Mouse (Mus musculus): Measurements from ENCODE around the gene Thegl. TPM values are rescaled to one million over a fixed set of nuclear protein-coding genes. Genes with fewer than 3 reads are reported as not detected.

Thegl gene
- polyA plus RNA-seq (2014; fragmentation: Illumina TruSeq; extraction: RNeasy Lipid Tissue Mini Kit (QIAGEN cat#74804); ENCODE audit: low read depth, low replicate concordance): 117 TPM

GRCm38 (mm10) chr5:77015544-77016482 is at the start of gene Thegl:
Thegl (plus strand) TSS chr5:77016023.

DNA sequence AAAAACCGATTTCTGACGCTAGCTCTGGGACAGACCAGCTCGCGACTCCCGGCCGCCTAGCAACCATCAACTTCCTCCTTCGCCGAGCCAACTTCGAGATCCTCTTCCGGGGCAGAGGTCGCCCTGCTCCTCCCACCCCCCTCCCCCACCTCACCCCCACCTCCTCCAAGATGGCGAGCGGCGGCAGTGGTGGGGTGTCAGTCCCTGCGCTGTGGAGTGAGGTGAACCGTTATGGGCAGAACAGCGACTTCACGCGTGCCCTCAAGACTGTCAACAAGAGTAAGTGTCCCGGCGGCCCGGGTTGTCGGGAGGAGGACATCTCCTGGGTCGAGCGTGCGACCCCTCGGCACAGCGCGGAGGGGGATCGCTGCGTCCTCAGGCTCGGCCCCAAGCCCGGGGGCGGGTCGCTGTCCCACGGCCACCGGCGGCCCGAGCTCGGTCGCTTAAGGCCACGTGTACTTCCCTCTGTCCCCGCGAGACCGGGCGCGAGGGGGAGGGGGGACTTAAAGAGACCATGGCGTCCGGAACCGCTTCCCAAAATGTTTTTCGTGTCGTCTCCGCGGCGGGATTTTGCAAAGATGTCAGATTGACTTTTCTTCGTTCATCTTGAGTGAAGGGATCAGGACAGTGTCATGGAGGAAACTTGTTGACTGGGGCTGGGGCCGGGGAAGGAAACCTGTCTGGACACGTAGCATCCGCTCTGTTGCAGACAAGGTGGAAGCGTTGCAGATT is 41.1 kb upstream of the Thegl start, which contains the start of gene Srp72:
Gene Srp72 (plus strand): TSS at position 130 of the 732 bp plus-strand sequence.

DNA sequence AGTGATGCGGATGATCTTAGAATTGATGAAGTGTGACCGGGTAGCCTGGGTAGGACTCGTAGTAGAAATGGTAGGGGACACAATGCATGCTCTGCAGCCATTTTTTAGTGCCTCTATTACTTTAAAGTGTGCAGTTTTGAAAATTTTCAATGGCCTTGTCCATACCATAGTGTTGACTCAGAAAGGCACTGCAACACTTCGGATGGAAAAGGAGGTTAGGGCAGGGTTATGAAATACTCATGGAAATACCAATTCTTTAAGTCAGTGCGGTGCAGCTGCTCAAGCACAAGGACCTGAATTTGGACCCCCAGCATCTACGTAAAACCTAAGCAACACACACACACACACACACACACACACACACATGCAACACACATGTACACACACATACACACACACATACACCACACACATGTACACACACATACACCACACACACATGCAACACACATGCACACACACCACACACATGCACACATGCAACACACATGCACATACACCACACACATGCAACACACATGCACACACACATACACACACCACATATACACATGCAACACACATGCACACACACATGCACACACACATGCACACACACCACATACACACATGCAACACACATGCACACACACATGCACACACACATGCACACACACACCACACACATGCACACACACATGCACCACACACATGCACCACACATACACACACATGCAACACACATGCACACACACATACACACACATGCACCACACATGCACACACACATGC is 11.6 kb upstream of the Thegl start, which contains the start of gene Arl9:
Gene Arl9 (plus strand): TSS at position 5 of the 771 bp plus-strand sequence.

Other genes starting within 250 kb of the Thegl start
- gene Aasdh, start 110.5 kb upstream of the Thegl start, polyA plus RNA-seq (2014; fragmentation: Illumina TruSeq; extraction: RNeasy Lipid Tissue Mini Kit (QIAGEN cat#74804); ENCODE audit: low read depth, low replicate concordance): 24.9 TPM
- gene Paics, start 64.7 kb upstream of the Thegl start, polyA plus RNA-seq (2014; fragmentation: Illumina TruSeq; extraction: RNeasy Lipid Tissue Mini Kit (QIAGEN cat#74804); ENCODE audit: low read depth, low replicate concordance): 80.8 TPM
- 18.0 TPM for gene Ppat, start 64.4 kb upstream of the Thegl start, polyA plus RNA-seq (2014; fragmentation: Illumina TruSeq; extraction: RNeasy Lipid Tissue Mini Kit (QIAGEN cat#74804); ENCODE audit: low read depth, low replicate concordance)
- gene Srp72, start 41.3 kb upstream of the Thegl start, polyA plus RNA-seq (2014; fragmentation: Illumina TruSeq; extraction: RNeasy Lipid Tissue Mini Kit (QIAGEN cat#74804); ENCODE audit: low read depth, low replicate concordance): 172 TPM
- 186 TPM for gene Arl9, start 12.0 kb upstream of the Thegl start, polyA plus RNA-seq (2014; fragmentation: Illumina TruSeq; extraction: RNeasy Lipid Tissue Mini Kit (QIAGEN cat#74804); ENCODE audit: low read depth, low replicate concordance)
- gene Hopx, start 99.1 kb downstream of the Thegl start, polyA plus RNA-seq (2014; fragmentation: Illumina TruSeq; extraction: RNeasy Lipid Tissue Mini Kit (QIAGEN cat#74804); ENCODE audit: low read depth, low replicate concordance): 9.1 TPM
- 895 TPM for gene Spink2, start 195.4 kb downstream of the Thegl start, polyA plus RNA-seq (2014; fragmentation: Illumina TruSeq; extraction: RNeasy Lipid Tissue Mini Kit (QIAGEN cat#74804); ENCODE audit: low read depth, low replicate concordance)
- gene Rest, start 249.5 kb downstream of the Thegl start, polyA plus RNA-seq (2014; fragmentation: Illumina TruSeq; extraction: RNeasy Lipid Tissue Mini Kit (QIAGEN cat#74804); ENCODE audit: low read depth, low replicate concordance): 10.1 TPM